Mouse (Mus musculus): ENCODE data around the gene Mtg2. TPM values are rescaled to one million over a fixed set of nuclear protein-coding genes. Genes with fewer than 3 reads are reported as not detected.

The Mtg2 gene
- polyA plus RNA-seq, 1 experiment from 2014 or later: 31.0 TPM

- Histone ChIP-seq H3K4me2 (ENCODE audit: low read depth, low read length) (no peak overlapping the region), H3K4me1 (ENCODE audit: control insufficient read depth, insufficient read depth, low read length) (no peaks in the 10 kb centered on the region), H3K36me3 (ENCODE audit: control insufficient read depth, insufficient read depth, low read length) (no peaks in the 10 kb centered on the region), H3K4me3 (ENCODE audit: low read length) (no peak overlapping the region), H3K27me3 (replicated peaks; ENCODE audit: control insufficient read depth, insufficient read depth, low read length) (peaks cover 29% of the 10 kb centered on the region), H3K27ac (ENCODE audit: low read length) (no peak overlapping the region), H3K9ac (ENCODE audit: low read depth, low read length) (no peak overlapping the region), H3K9me3 (ENCODE audit: control insufficient read depth, low read length) (no peaks in the 10 kb centered on the region)
- 50% methylated on average over 3 of the region's 3 CpGs for WGBS
- ATAC-seq: no peak
These were observed 27.2 kb downstream of the Mtg2 start for GRCm38 (mm10) chr2:180097585-180097984.

- Histone ChIP-seq H3K4me1 (ENCODE audit: control insufficient read depth, insufficient read depth, low read length) (peaks cover 2% of the 10 kb centered on the region; the same call in 1 of the 2 replicates), H3K27me3 (replicated peaks; ENCODE audit: control insufficient read depth, insufficient read depth, low read length) (peaks cover 35% of the 10 kb centered on the region), H3K9ac (ENCODE audit: low read depth, low read length) (no peak overlapping the region), H3K27ac (ENCODE audit: low read length) (no peak overlapping the region), H3K36me3 (ENCODE audit: control insufficient read depth, insufficient read depth, low read length) (no peaks in the 10 kb centered on the region), H3K9me3 (ENCODE audit: control insufficient read depth, low read length) (no peaks in the 10 kb centered on the region), H3K4me3 (ENCODE audit: low read length) (no peak overlapping the region), H3K4me2 (ENCODE audit: low read depth, low read length) (no peak overlapping the region)
- ATAC-seq: no peak
- WGBS: 38% methylated on average over 5 of the region's 5 CpGs
These were observed 27.8 kb downstream of the Mtg2 start for GRCm38 (mm10) chr2:180098167-180098566.

- WGBS: 4% methylated on average over 15 of the region's 15 CpGs
- H3K4me2 ChIP-seq (ENCODE audit: low read depth, low read length): no peak overlapping the region
These were observed 29.1 kb downstream of the Mtg2 start for GRCm38 (mm10) chr2:180099529-180099928.

GRCm38 (mm10) chr2:180103151-180103977 lies 33.0 kb downstream of the Mtg2 start:
- no peaks in the 10 kb centered on the region for H3K36me3 ChIP-seq (ENCODE audit: control insufficient read depth, insufficient read depth, low read length)
- no peak overlapping the region for H3K9ac ChIP-seq (ENCODE audit: low read depth, low read length)
- peaks cover 16% of the 10 kb centered on the region for H3K4me1 ChIP-seq (ENCODE audit: control insufficient read depth, insufficient read depth, low read length)
- peak overlapping the region; percentile 98 for H3K4me2 ChIP-seq (ENCODE audit: low read depth, low read length)
- H3K4me3 ChIP-seq (ENCODE audit: low read length): peak overlapping the region; percentile 61
- no peaks in the 10 kb centered on the region for H3K9me3 ChIP-seq (ENCODE audit: control insufficient read depth, low read length)
- under 1% methylated on average over 57 of the region's 57 CpGs for WGBS
- no peak overlapping the region for H3K27ac ChIP-seq (ENCODE audit: low read length)
- no peak for ATAC-seq
- peaks cover 60% of the 10 kb centered on the region for H3K27me3 ChIP-seq (replicated peaks; ENCODE audit: control insufficient read depth, insufficient read depth, low read length)

More at GRCm38 (mm10) chr2:180099529-180099928, 29.1 kb downstream of the Mtg2 start:
- no peak overlapping the region for H3K27ac ChIP-seq (ENCODE audit: low read length)
- no peaks in the 10 kb centered on the region for H3K36me3 ChIP-seq (ENCODE audit: control insufficient read depth, insufficient read depth, low read length)
- peaks cover 13% of the 10 kb centered on the region for H3K4me1 ChIP-seq (ENCODE audit: control insufficient read depth, insufficient read depth, low read length)
- H3K27me3 ChIP-seq (replicated peaks; ENCODE audit: control insufficient read depth, insufficient read depth, low read length): peaks cover 47% of the 10 kb centered on the region
- no peaks in the 10 kb centered on the region for H3K9me3 ChIP-seq (ENCODE audit: control insufficient read depth, low read length)
- no peak overlapping the region for H3K4me3 ChIP-seq (ENCODE audit: low read length)
- no peak for ATAC-seq
- H3K9ac ChIP-seq (ENCODE audit: low read depth, low read length): no peak overlapping the region

GRCm38 (mm10) chr2:180103978-180104658 lies 33.7 kb downstream of the Mtg2 start, which contains the start of gene Hrh3:
Gene Hrh3 (minus strand): TSS chr2:180104488.
- Histone ChIP-seq H3K9me3 (ENCODE audit: control insufficient read depth, low read length) (no peaks in the 10 kb centered on the region), H3K27me3 (replicated peaks; ENCODE audit: control insufficient read depth, insufficient read depth, low read length) (peaks cover 59% of the 10 kb centered on the region), H3K9ac (ENCODE audit: low read depth, low read length) (0 out of 2 replicates have a peak within 1 kb of the TSS, but pooled peaks have one; percentile 29), H3K27ac (ENCODE audit: low read length) (no peak within 1 kb of the TSS), H3K4me1 (ENCODE audit: control insufficient read depth, insufficient read depth, low read length) (peaks cover 16% of the 10 kb centered on the region), H3K4me2 (ENCODE audit: low read depth, low read length) (peak within 1 kb of the TSS; percentile 98), H3K4me3 (ENCODE audit: low read length) (peak within 1 kb of the TSS; percentile 61), H3K36me3 (ENCODE audit: control insufficient read depth, insufficient read depth, low read length) (no peaks in the 10 kb centered on the region)
- WGBS: under 1% methylated on average over 76 of the region's 87 CpGs
- peak; percentile 89 for ATAC-seq

GRCm38 (mm10) chr2:180104659-180105377 lies 34.4 kb downstream of the Mtg2 start:
- Histone ChIP-seq H3K9ac (ENCODE audit: low read depth, low read length) (no peak overlapping the region), H3K9me3 (ENCODE audit: control insufficient read depth, low read length) (no peaks in the 10 kb centered on the region), H3K27ac (ENCODE audit: low read length) (no peak overlapping the region), H3K36me3 (ENCODE audit: control insufficient read depth, insufficient read depth, low read length) (no peaks in the 10 kb centered on the region), H3K27me3 (replicated peaks; ENCODE audit: control insufficient read depth, insufficient read depth, low read length) (peaks cover 59% of the 10 kb centered on the region), H3K4me2 (ENCODE audit: low read depth, low read length) (peak overlapping the region; percentile 98), H3K4me1 (ENCODE audit: control insufficient read depth, insufficient read depth, low read length) (peaks cover 16% of the 10 kb centered on the region), H3K4me3 (ENCODE audit: low read length) (peak overlapping the region; percentile 61)
- peak; percentile 66 for ATAC-seq
- 10% methylated on average over 24 of the region's 24 CpGs for WGBS

GRCm38 (mm10) chr2:180105441-180106190 lies 35.2 kb downstream of the Mtg2 start:
- WGBS: 37% methylated on average over 7 of the region's 8 CpGs
- peaks cover 51% of the 10 kb centered on the region for H3K27me3 ChIP-seq (replicated peaks; ENCODE audit: control insufficient read depth, insufficient read depth, low read length)
- ATAC-seq: no peak

GRCm38 (mm10) chr2:180107081-180107480 lies 36.7 kb downstream of the Mtg2 start:
- WGBS: 60% methylated on average over 4 of the region's 4 CpGs
- Histone ChIP-seq H3K36me3 (ENCODE audit: control insufficient read depth, insufficient read depth, low read length) (no peaks in the 10 kb centered on the region), H3K27me3 (replicated peaks; ENCODE audit: control insufficient read depth, insufficient read depth, low read length) (peaks cover 40% of the 10 kb centered on the region), H3K27ac (ENCODE audit: low read length) (no peak overlapping the region), H3K9me3 (ENCODE audit: control insufficient read depth, low read length) (no peaks in the 10 kb centered on the region), H3K9ac (ENCODE audit: low read depth, low read length) (no peak overlapping the region), H3K4me2 (ENCODE audit: low read depth, low read length) (no peak overlapping the region), H3K4me3 (ENCODE audit: low read length) (no peak overlapping the region), H3K4me1 (ENCODE audit: control insufficient read depth, insufficient read depth, low read length) (peaks cover 16% of the 10 kb centered on the region)
- ATAC-seq: no peak

More at GRCm38 (mm10) chr2:180105441-180106190, 35.2 kb downstream of the Mtg2 start:
- Histone ChIP-seq H3K4me2 (ENCODE audit: low read depth, low read length) (no peak overlapping the region), H3K4me3 (ENCODE audit: low read length) (no peak overlapping the region), H3K36me3 (ENCODE audit: control insufficient read depth, insufficient read depth, low read length) (no peaks in the 10 kb centered on the region), H3K4me1 (ENCODE audit: control insufficient read depth, insufficient read depth, low read length) (peaks cover 16% of the 10 kb centered on the region), H3K9ac (ENCODE audit: low read depth, low read length) (no peak overlapping the region), H3K27ac (ENCODE audit: low read length) (no peak overlapping the region), H3K9me3 (ENCODE audit: control insufficient read depth, low read length) (no peaks in the 10 kb centered on the region)
